Mouse (Mus musculus) heart, postnatal 25 days (tissue): ENCODE measurements around the gene Btbd7. TPM values are rescaled to one million over a fixed set of nuclear protein-coding genes. Genes with fewer than 3 reads are reported as not detected.

ENCODE experiments used
- DNase-seq: peaks from one replicate; pipeline ENCODE4 v3.0.0; 2022; ENCODE audit warnings: low spot score
- intact Hi-C: fragments of 180-260 bp; cut with DNase I; formaldehyde crosslinking; loops from one replicate; pipeline ENCODE4 v1.15.1; 2025
- total RNA-seq, 2 experiments: library from RNA; stranded (reverse); gene quantifications; 2 replicates each; pipeline ENCODE4 v1.2.3; 2021

Btbd7 gene
- total RNA-seq, 2 experiments from 2014 or later = 24.7 to 28.6 TPM

DNA sequence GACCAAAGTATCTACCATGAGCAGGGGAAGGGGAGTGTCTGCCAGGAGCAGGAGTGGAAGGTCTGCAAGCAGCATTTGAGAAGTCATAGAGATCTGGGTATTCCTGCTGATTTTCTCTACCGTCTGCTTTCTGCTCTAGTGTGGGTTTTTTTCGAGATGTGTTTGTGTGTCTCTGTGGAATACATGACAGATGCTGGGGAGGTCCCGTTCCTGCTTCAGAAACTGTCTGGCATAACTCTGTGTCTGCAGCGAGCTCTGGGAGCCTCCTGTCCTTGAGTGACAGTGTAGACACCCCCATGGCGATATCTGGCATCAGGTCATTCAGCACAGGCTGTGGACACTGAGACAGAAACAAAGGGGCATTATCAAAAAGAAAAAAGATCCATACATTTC lies 92.7 kb downstream of the Btbd7 start:
- intact Hi-C loops = no loop called here
- DNase-seq = no peak

DNA sequence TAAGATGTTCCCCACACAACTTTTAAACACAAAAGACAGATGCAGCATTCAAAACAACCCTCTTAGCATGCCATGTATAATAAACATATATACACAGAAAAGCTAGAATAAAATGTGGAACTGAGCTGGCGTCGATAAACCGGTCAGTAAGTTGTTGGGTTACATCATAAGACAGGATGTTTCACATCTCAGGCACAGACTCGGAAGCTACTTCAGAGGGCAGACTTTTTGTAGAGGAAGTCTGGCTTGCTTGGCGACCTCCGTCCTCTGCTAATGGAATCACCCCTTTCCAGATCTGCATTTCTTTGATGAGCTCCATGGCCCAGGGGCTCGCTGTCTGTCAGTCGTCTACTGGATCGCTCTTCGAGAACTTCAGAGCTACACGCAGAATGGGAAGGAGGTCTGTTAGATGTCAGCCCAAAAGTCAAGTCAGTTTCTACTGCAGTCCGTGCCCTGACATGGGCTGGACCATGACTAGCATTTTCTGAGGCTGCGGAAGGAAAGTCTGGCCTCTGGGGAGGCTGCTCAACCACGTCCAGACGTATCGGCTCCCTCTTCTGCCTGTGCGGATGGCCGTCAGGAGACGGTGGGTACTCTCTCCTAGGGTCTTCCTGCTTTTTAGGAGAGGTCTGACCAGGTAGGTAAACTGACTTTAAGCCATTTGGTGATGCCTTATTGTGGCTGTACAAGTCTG lies 93.2 kb downstream of the Btbd7 start:
- intact Hi-C loops = no loop called here
- DNase-seq = no peak

DNA sequence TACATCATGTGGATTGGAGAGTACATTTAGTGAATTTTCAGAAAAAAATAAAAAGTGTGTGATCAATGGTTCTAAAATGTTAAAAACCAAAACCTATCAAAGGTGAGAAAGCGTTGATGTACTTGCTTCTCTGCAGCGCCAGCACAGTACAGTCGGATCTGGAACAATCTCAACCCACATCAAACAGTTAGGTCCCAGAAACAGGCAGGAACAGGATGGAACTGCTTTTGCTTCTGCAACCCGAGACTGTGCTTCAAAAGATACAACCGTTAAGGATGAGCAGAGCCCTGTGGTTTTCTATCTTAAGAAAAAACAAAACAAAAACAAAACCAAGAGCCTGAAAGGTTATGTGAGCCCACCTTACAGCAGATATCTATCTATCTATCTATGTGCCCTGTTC lies 95.4 kb downstream of the Btbd7 start:
- intact Hi-C loops = no loop called here
- no peak for DNase-seq

DNA sequence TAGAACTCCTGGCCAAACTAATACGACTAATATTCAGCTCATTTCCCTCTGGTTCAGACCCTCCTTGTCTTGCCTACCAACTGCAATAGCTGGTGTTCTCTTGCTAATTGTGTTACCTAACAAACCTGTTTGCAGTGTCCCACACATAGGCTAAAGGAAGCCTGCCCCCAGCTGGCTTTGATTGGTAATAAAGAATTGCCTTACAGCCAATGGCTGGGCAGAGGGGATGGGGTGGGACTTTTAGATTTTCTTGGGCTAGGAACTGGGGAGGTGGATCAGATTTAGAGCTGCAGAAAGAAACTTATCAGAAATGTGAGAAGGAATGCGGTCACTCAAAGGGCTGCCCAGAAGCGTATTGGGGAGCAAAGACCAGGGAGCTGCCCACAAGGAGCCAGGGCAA lies 98.8 kb downstream of the Btbd7 start:
- intact Hi-C loops = no loop called here
- no peak for DNase-seq

DNA sequence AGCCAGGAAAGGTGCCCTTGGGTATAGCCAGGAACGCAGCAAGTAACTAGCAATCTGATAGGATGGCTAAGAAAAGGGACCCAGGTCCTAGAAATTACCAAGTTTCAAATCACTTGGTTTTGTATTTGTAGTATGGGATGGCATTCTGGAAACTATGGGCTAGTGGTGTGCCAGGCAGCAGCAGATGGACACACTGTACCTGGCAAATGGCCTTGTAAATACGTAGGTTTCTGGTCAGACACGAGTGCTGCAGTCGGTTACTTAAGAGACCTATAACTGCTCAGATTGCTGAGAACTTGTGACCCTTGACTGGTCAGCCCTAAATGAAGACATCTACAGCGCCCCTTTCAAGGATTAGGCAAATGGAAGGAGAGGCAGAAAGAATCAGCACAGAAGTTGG lies 100.1 kb downstream of the Btbd7 start:
- no peak for DNase-seq
- intact Hi-C loops = no loop called here

DNA sequence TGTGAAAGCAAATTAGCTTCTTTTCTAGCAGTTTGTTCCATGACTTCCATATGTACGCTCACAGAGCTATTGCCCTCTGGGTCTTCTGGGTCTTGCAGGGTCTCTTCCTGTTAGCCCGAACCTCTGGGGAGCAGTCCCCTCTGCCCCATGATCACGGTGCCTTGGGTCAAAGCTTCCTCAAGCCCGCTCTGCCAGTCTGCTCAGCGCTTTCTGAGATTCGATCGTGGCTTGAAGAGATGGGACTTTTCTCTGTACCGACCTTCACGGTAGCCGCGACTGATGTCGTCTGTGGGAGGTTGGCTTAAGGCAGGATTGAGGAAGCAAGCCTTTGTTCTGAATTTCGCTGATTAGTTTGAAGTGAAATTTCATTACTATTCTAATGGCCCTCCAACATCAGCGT lies 102.2 kb downstream of the Btbd7 start:
- no peak for DNase-seq
- intact Hi-C loops = no loop called here

DNA sequence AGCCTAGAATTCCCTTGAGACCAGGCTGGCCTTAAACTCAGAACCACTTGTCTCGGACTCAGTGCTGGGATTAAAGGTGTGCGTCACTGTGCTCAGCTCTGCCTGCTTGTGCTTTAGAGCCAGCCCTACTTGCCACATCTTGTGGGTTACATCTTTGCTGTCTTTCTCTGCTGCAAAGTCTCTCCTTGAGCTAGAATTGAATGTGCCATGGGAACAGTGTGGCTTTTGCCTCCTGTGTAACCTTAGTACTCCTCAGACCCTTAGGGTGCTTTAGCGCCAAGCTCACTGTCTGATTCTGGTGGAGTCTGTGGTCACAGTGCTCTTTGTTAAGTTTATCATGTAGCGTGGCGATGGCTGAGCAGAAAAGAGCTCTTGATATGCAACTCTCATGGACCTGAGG lies 105.6 kb downstream of the Btbd7 start:
- intact Hi-C loops = no loop called here
- no peak for DNase-seq

DNA sequence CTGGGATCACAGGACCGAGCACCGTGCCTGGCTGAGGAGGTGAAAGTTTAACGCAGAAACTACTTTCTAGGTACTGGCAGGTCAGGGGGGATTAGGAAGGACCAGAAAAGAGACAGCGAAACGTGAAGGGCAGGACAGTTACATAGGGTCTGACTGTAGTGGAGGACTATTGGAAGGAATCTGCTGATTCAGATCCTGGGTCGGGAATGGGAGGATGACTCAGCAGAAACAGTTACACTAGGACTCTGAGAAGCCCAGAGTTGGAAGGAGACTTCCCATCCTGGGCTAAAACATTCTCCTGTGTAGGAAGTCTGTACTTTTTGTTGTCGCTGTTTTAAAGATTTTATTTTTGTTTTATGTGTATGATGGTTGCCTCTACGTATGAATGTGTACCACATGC lies 106.7 kb downstream of the Btbd7 start:
- intact Hi-C loops = no loop called here
- DNase-seq = no peak

DNA sequence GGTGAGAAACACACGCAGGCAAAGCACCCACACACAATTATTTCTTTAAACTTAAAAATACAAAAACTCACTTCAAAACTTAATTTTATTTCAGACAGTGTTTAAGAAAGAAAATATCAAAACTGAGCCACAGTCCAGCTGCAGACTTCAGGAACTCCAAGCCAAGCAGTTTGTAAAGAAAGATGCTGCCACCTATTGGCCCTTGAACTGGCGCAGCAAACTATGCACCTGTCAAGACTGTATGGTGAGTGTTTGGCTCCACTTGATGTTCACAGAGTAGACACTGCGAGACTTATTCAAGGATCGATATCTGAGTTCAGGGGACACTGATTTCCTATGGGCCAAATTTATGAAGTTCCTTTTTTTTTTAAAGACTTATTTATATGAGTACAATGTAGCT lies 109.3 kb downstream of the Btbd7 start:
- no peak for DNase-seq
- intact Hi-C loops = no loop called here

DNA sequence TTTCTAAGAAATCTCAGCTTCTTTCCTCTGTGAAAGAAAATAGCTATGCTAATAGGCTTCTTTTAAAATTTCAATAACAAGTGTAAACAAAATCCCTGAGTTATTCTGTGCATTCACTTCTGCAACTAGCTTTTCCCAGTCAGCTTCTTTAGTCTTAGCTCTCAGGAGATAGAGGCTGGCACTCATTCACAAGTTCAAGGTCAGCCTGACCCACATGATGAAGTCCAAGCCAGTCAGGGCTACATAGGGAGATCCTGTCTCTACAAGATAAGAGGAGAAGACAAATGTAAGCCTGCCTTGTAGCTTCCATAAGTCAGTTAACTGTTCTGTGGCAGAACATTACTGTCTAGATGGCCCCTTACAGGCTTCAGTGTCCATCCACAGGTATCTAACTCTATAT lies 114.6 kb downstream of the Btbd7 start:
- no peak for DNase-seq
- intact Hi-C loops = no loop called here

DNA sequence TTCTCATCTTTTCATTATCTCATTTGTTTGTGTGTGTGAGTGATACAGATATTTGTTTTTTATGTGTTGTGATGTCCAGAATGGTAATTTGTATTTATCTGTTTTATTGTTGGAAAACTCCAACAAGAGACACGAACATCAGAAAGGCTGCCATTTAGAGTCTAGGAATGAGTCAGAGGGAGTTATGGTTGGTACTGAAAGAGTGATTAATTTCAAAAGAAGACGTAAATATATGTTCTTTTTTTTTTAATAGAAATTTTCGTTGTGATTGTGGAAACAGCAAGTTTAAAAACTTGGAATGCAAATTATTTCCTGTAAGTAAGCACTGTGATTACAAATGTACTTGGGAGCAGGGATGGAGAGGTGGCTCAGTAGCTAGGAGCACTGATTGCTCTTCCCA lies 116.6 kb downstream of the Btbd7 start:
- intact Hi-C loops = no loop called here
- no peak for DNase-seq

DNA sequence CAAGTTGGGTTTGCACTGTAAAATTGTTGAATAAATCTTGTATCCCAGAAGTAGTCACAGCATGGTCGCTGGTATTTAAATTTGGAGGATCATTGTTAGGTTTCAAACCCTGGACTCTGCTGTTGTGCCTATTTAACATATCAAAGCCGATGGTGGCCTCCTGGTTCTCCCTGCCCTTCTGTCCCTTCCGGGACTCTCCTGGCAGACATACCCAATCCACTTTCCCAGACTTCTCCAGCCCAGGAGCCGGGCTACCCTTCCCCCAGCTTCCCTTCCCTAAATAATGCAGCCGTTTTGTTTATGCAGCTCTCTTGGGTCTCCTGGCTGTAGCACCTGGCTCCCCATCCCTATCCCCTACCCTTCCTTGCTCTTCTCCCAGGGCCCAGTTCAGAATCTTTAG lies 119.3 kb downstream of the Btbd7 start:
- no peak for DNase-seq
- intact Hi-C loops = loop anchor here (2.0 kb wide), 1 partner anchor 120 kb away; the partner anchor contains the start of gene Btbd7

DNA sequence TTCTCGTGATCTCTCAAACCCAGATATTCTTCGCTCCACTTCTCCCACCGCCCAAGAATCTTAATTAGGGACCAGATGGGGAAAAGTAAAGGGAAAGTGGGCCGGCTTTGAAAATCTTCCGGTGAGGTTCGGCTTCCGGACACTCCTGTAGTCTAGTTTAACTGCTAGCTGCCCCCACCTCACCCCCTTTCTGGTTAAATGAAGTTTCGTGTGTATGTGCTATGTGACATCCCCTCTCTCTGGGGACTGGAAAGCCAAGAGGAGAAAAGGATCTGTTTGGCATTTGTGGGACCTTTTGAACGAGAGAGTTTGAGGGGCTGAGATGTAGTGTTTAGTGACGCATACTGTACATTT lies 119.9 kb downstream of the Btbd7 start, which contains the start of gene Gm20604:
Gene Gm20604, minus strand, starts transcription at position 270 of the 354 bp plus-strand sequence.
- intact Hi-C loops = loop anchor here (2.0 kb wide), 1 partner anchor 120 kb away; the partner anchor contains the start of gene Btbd7
- no peak for DNase-seq

DNA sequence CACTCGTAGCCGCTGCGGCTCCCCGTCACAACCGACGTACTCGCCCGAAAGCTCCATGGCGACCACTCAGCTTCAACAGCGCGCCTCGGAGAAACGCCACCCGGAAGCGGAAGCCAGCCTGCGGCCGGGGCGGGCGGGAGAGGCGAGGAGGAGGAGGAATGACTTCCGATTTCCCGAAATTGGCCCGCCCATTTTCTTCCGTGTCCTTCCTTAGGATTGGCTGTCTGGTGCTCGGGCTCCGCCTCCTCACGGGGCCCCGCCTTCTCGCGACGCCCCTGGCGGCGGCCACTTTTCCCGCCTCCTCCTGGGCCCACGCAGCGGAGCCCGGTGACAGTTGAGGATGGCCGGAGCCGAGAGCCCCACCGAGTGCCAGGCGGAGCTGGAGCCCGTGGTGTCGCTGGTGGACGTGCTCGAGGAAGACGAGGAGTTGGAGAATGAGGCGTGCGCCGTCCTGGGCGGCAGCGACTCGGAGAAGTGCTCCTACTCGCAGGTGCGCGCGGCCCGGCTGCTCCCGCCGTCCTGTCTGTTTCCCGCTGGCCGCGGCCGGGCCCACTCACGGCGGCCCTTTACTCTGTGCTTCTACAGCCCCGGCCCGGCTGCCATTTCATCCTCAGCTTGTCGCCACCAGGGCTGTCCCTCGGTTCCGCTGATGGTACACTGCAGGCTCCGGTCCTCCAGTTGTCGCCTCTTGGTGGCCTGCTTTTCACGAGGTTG lies 120.4 kb downstream of the Btbd7 start, which contains the start of the genes Gm28051, Gon7 and Ubr7:
Gene Gm28051, minus strand, starts transcription at position 77 of the 714 bp plus-strand sequence.
Gene Gon7, minus strand, starts transcription at position 115 of the 714 bp plus-strand sequence.
Gene Ubr7, plus strand, starts transcription at position 279 of the 714 bp plus-strand sequence.
- DNase-seq = peak; percentile 94
- intact Hi-C loops = loop anchor here (2.0 kb wide), 2 partner anchors 15 to 121 kb away; partner anchors contain the start of genes Btbd7, Moap1 and Tmem251

DNA sequence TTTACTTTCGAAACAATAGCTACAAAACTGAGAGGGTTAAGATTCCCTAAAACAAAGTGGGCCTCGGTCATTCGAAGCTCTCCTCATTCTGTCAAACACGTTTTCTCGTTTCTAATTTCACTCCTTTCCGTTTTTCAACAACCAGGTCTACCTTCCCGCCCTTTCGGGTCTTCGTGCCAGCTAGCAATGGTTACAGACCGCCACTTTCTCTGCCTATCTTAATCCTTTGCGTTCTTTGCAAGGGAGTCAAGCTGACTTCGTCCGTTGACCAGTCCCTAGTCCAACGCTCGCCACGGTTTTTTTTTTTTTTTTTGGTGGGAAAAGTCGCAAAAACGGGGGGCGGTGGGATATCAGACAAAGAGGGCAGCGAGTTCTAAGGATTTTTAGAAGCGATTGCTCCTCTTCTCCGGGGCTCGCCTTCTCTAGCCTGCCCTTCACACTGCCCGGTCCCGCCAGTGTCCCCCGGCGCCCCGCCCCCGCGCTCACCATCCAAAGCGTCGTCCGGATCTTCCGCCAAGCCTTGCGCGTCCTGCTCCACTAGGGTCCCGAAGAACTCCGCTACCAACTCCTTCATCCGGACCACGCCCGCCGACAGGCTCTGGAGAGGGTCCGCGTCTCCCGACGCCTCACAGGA lies 121.1 kb downstream of the Btbd7 start:
- intact Hi-C loops = loop anchor here (2.0 kb wide), 1 partner anchor 14 kb away; the partner anchor contains the start of genes Moap1 and Tmem251
- DNase-seq = no peak

DNA sequence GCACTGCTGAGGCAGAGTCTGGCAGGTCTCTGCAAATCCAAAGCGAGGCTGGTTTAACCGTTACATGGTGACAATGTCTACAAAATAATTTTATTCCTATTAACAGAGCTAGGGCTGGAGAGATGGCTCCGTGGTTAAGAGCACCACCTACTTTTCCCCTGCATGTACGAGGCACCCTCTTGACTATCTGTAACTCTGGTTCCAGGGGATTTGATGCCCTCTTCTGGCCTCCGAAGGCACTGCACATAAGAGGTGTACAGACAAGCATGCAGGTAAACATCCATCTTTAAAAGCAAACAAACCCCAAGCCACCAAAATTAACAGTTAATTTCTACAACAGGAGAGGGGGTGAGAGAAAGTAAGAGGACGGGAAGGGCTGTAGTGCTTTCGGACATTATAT lies 122.0 kb downstream of the Btbd7 start:
- intact Hi-C loops = loop anchor here (2.0 kb wide), 1 partner anchor 14 kb away; the partner anchor contains the start of genes Moap1 and Tmem251
- DNase-seq = no peak

DNA sequence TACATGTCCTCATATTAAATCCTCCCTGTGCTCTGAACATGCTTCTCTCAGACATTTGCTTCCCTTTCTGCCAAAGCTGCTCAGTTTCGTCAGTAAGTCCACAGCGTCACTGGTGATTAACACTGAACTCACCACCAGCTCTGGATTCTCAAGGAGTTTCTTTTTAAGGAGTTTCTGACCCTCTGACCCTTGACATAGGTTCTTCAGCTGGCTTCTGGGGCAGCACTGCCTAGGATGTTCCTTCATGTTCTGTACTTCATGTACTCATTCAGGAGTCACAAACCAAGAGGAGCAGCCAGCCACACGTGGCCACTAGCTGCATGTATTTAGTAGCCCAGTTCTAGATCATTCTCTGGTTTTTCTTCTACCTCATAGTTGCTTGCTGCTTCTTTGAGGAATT lies 130.0 kb downstream of the Btbd7 start:
- no peak for DNase-seq
- intact Hi-C loops = no loop called here

DNA sequence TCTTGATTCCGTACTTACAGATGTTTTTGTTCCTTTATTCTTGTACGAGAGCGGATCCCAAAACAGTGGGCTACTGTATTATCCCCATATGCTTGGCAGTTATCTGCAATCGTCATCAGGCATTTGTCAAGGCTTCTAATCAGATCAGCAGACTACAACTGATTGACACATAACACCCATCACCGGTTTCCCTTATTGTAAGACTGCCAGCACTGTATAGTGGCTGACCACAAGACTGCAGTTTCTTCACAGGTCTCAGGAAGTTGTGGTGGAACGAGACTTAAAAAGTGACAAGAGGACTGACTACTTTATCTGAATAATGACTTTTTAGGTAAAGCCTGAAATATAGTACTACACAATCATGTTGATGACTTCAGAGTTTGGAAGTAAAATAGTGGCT lies 133.4 kb downstream of the Btbd7 start:
- intact Hi-C loops = loop anchor here (5.0 kb wide), 1 partner anchor 132 kb away; the partner anchor contains the start of gene Btbd7
- no peak for DNase-seq

DNA sequence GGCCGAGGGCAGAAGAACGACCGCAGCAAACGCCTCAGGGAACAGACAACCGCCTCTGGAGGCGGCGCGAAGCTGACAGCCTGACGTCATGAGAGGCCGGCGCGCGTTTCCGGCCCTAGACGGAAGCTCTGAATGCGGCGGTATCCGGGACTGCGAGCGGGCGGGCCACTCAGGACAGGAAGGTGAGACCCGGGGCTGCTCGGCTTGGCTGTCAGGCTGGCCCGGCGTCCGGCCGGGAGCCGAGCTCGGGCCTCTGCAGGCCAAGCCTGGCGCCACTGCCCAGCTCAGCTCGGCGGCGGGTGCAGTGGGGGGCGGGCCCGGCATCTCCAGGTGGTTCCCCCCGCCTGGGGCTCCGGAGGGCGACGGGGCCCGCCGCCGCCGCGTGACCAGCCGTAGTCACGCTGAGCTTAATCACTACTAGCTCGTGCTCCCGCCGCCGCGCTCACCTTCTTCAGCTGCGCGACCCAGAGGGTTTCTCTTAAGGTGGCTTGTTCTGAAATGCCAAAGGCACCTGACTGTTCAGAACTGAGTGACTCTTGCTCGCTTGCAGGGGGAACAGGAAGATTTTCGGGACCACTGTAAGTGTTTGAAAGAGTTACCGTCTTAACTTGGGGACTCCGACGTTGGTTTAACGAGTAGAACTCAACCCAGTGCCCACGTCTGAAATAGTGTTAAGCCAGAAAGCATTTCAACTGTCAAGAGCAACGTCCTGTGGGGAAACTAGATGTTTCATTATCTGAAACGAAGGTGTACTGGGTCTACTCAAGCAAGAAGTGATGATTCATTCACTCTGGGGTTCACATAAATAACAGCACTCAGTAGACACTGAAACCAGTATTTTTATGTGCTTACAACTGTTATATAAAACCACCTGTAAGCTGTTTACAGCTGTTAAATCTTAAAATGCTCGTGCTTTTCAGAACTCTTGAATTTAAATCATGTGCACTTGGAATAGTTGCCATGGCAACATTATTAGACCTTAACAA lies 134.4 kb downstream of the Btbd7 start, which contains the start of the genes Moap1 and Tmem251:
Gene Moap1, minus strand, starts transcription at position 73 of the 986 bp plus-strand sequence.
Gene Tmem251, plus strand, starts transcription at position 174 of the 986 bp plus-strand sequence.
- peak; percentile 82 for DNase-seq
- intact Hi-C loops = loop anchor here (2.0 to 5.0 kb wide), 2 partner anchors 13 to 133 kb away; partner anchors contain the start of genes Btbd7, Gm28051, Gon7 and Ubr7
